Mouse (Mus musculus) spleen, adult 12 weeks (tissue): ENCODE measurements around the gene Cldn9.
A peak's percentile ranks its signal among the peaks of the same experiment; 100 is the strongest.

ENCODE experiments used
- DNase-seq: peaks from one replicate; pipeline ENCODE4 v3.0.0; 2022; ENCODE audit warnings: low spot score

Cldn9 gene

DNA sequence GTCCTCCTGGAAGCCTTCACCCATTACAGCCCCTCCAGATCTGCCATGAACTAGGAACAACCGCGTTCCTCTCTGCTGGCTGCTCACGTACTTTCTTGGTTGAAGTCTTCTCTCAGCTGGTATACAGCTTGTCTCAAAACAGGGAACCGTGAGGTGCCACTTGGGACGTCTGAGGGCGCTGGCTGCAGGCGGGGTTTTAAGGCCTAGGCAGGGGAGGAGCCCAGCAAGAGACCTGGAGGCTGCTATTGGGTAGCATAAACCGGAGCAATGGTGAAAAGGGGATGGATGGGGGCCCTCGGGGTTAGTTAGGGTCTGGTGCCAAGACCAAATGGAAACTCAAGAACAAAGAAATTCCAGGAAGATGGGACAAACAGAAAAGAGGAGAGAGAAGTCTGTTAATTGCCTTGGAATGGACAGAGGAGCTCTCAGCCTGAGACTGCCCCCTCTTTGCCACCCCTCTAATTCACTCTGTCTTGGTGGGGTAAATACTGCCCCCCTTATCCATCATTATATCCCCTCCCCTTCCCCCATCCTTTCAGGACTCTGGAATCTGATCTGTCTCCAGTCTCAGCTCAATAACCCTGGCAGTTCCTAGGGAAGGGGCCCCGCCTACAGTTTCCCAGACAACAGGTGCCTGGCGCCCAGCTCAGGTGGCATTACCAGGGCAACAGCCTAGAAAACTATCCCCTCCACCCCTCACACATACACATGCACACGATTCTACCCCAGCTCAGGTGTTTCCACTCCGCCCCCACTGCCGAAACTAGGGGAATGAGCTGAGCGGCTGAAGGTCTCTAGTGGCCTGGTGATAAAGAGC lies at the start of gene Cldn9:
Gene Cldn9, minus strand, starts transcription at position 171 of the 817 bp plus-strand sequence.
- DNase-seq = no peak

DNA sequence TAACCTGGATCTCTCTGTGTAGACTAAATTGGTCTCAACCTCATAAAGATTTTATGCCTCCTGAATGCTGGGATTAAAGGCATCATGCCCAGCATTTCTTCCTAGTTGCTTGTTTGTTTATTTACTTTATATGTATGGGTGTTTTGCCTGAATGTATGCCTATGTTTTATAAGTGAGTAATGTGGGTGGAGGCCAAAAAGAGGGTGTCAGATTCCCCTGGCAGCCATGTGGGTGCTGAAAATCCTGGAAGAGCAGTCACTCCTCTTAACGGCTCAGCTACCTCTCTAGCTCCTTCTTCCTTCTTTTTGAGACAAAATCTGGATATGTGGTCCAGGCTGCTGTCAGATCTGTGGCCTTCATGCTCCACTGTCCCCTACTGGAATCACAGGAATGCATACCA lies 46.6 kb upstream of the Cldn9 start:
- no peak for DNase-seq

DNA sequence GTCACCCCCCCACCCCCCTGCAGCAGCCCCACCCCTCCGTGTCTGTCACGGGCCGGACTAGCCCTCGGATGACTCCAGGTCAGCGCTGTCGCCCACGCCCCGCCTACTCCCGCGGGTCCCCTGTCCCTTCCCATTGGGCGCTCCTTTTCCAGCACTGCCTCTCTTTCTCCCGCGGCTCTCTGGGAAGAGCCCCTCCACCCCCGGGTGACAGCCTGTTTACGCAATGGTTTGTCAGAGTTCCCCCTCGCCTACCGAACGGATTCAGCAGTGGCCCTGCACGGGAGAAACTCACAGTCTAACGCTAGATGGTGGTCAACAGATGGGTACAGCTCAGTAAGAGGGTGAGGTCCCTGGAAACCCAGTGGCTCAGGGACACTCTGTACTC lies 42.9 kb upstream of the Cldn9 start:
- DNase-seq = peak; percentile 46

DNA sequence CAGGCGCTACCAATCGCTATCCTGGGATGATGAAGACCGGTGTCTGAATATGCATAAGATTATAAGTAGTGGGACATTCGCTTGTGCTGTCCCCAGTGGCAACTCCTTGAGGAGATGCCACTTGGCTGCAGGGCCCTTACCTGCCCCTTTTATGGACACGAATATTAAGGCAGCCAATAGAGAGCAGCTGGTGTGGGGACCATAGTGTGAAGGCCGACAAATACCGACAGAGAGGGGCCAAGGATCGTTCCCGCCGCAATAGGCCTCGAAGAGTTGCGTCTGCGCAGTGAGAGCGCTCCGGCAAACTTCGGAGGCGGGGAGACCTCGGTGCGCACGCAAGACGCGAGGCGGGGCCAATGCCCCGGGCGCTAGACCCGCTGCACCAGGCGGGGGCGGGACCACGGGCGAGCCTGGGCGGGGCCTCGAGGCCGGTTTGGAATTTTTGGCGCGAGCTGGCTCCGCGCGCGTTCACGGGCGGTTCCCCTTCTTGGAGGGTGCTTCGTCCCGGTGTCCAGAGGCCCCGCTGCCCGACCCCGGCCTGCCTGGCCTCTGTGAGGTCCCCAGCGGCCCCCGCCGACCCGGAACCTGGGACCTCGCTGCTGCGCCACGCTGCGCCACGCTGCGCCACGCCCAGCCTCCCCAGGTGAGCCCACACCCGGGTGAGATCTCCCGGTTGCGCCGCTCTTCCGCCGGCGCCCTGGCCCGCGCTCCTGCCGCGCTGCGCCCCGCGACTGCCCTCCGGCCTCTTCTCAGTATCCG lies 42.4 kb upstream of the Cldn9 start, which contains the start of gene Pkmyt1:
Gene Pkmyt1, plus strand, starts transcription at position 338 of the 759 bp plus-strand sequence.
- peak; percentile 96 for DNase-seq

DNA sequence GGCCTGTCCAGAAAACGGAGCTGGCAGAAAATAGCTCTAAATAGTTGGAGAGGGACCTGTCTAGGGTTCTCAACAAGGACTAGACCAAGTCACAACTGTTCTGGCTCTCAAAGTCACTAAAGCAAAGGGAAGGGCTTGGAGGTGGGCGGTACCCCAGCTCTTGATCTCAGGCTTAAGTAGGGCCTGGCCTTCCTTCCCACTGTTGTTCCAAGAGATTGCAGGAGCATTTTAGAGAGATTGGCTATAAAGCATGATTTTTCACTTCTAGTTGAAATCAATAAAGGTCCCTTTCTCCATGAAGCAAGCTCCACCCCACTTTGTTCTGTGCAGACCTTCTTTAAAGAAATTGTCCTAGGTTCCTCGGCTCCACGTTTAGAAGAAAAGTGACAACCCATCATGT lies 41.7 kb upstream of the Cldn9 start:
- no peak for DNase-seq

DNA sequence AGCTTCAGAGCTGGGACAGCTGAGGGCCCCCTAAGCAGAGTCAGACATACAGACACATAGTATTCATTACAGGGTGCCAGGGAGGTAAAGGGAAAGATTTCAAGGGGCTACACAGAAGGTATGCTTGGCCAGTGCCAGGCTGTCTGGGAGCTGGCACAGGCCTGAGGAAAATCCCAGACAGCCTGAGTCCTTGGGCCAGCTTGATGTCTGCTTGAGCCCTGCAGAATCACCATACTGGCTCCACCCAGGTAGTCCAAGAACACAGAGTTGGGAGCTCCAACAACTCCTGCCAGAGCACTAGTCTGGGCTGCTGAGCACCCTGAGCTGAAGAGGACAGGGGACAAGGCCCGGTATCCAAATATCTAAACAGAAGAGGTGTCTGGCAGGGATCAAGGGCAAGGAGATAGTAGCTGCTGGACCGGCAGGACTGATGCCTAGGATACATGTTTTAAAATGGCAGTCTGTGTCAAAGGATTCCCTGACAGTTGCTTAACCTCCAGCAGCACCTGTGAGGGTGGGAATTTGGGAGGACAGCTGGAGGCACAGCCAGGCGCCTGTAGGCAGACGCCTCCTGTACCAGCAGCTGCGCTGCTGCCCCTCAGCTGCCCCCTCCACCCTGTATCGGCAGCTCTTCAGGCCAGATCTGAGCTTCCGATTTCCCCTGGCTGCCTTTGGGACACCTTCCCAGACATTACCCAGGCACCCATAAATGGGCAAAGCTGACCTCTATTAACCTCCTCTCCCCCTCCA lies 38.7 kb upstream of the Cldn9 start, which contains the start of gene 1520401A03Rik:
Gene 1520401A03Rik, minus strand, starts transcription at position 408 of the 750 bp plus-strand sequence.
- no peak for DNase-seq

DNA sequence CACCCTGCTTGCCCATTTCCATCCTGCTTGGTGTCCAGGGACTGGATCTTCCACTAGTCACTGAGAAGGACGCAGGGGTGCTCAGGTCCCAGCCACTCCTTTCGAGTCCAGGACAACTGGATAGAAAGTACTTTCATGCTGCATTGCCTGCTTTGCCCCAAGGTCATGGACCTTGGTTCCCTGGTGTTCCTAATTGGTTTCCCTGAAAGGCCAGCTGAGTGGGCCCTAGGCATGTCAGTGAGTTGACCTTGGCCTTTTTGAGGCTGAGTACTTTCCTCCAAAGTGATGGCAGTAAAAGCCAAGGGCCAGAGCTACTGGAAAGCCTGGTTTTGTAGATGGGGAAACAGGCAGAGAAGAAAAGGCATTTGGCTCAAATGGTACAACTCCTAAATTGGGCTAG lies 38.1 kb upstream of the Cldn9 start:
- no peak for DNase-seq

DNA sequence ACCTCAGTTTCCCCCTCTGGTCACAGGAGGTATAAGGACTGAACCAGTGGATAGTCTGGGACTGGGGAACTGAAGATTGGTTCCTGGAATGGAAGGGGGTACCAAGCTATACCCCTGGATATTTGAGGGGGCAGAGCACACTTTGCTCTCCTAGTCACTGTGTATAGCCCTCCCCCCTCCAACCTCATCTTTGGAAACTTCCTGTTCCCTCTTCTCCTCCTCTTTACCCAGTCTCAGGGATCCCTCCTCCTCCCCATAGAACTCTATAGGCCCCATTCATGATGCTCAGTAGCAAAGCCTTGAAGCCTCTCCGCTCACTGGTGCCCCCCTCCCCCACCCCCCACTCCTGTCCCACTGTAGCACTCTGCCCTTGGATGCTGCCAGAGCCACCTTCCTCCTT lies 35.6 kb upstream of the Cldn9 start:
- DNase-seq = no peak

DNA sequence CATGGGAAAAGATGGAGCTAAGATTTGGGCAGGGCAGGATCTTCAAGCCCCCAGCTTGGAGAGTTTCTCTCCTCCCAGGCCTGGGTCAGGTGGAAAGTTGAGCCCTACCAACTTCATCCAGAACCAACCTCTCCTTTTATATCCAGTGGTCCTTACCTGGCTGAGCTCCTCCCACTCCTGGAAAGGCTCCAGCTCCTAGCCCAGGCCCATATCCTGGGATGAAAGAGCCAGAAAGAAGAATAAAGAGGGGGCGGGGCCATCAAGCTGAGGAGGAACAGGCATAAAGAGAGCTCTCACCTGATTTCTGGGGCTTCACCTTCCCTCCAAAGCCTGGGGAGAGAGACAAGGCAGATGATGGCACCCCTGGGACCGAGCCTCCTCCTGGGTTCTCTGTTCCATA lies 33.2 kb upstream of the Cldn9 start:
- DNase-seq = no peak

DNA sequence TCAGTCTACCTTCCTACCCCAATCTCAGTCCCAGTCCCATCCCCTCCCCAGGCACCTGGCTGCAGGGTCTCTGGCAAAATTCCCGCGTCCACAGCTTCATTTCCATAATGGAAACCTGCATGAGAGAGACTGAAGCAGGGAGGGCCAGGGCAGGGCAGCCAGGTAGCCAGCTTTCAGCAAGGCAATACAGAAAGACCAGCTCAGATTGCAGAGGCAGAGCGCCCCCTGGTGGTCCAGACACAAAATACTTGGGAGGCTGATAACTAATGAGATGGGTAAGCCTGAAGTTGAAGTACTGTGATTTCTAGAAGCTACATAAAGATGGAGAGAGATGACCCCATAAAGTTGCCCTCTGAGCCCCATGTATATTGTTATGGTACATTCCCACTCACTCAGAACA lies 22.4 kb upstream of the Cldn9 start:
- peak; percentile 58 for DNase-seq

DNA sequence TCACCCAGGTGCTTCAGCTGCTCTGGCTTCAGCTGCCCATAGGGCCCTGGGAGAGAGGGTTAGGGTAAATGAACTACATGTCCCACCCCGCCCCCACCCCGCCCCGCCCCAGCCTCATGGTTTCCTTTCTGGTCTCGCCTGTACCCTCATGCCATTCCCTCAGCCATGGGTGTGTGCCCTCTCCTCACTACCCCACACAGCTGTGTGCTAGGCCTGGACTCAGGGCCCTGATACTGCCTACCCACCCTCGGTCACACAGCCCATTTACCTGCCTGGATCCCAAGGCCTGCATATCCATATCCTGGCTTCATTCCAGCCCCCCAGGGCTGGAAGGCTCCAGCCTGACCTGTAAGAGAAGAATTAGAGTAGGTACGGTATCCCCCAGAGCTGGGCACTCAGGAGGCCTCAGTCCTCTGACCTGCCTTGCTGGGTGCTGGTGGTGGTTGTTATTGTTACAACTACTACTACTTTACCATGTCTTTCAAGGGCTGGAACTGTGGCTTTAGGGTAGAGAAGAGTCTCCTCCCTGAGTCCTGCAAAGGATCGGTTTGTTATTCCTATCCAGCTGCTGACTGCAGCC lies 21.8 kb upstream of the Cldn9 start:
- DNase-seq = no peak

DNA sequence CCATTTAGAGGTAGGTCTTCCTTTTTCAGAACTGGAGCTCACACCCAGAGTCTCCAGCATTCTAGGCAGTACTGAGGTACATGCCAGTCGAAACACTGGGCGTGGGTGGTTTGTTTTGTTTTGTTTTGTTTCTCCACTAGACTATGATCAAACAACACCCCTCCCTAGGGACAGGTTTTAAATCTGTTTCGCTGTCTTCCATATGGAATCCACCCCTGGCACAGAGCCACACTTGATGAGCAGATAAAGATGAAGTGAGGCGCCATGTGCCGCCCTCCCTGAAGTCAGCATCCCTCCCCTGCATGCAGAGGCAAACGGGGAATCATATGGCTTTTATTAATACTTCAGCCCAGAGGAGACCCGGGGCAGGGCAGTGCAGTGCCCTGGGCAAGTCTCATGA lies 20.9 kb upstream of the Cldn9 start:
- DNase-seq = no peak

DNA sequence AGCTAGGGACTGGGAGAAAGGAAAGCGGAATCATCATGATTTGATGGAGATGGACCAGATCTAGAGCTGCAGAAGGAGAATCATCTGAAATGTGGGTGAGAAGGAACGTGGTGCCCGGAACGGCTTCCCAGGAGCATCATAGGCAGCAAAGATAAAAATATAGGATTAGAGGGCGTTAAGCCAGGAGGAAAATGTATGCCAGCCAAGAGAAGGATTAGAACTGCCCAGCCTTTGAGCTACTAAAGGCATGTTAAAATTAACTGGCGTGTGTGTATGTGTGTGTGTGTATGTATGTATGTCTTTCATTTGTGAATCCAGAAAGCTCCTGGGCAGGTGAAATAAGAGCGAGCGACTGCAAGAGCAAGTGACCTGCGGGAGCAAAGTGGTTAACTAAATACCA lies 19.5 kb upstream of the Cldn9 start:
- DNase-seq = no peak

DNA sequence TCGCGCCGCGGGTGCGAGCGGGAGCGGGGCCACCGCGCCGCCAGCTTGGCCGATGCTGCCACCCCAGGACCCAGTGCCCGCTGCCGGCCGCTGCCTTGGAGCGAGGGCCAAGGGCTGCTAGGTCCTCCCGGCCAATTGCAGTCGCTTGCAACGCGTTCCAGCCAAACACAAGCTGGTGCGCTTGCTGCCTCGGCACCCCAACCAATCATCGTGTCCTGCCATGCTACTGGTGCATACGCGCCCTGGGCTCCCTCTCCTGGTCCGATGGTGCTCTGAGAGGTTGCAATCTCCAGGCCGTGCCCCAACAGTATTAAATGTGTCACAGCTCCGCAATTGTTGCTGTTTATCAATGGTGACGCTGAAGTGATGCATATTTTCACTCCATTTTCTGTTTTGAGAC lies 16.3 kb upstream of the Cldn9 start:
- peak; percentile 34 for DNase-seq

DNA sequence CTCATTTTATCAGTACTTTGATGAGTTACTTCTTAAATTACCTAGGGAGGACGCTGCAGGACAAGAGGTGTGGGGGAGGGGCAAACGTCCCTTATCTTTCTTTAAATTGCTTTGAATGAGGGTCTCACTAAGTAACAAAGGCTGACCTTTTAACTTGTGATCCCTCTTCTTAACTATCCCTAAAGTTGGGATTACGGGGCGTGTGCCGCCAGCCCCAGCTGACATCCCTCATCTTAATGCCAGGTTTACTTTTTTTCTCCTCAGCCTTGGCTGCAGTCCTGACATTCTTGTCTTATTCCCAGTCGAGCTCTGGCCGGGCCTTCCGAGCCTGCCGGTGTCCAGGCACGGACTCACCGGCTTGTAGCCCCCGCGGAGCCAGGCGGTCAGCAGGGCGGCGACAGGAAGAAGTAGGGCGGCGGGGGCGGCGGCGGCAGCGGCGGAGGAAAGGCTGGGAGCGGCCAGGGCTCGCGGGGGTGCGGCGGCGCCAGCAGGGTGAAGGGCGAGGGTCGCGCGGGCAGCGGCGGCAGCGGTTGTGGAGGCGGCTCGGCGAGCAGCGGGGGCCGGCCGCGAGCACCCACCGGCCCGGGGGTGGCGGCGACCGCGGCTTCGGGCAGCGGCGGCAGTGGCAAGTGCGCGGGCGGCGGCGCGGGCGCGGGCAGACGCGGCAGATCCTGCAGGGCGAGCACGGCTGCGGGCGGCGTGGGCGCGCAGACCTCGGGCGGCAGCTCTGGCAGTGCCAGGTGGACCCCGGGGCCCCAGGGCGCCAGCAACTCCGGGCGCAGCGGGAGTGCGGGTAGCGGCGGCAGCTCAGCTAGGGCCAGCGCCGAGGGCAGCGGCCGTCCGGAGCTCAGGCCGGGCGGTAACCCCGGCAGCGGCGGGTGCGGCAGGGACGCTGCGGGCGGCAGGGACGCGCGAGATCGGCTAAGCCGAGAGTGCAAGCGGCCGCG lies 15.6 kb upstream of the Cldn9 start:
- no peak for DNase-seq

DNA sequence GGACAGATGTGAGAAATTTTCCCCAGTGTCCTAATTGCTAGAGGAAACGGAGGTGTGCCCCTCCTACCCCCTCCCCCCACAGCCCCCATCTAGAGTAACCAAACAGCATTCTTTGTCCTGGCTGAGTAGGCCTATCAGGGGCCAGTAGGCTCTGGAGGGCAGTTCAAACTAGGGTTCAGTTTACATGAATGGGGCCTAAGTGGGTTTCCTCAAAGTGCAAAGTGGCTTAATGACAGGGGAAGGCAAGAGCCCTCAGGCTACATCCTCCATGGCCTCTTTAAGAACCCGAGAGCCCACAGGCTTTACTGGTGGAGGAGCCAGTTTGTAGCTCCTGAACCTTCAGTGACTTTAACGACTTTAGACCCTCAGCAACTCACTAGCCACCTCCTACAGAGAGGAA lies 12.0 kb upstream of the Cldn9 start:
- no peak for DNase-seq

DNA sequence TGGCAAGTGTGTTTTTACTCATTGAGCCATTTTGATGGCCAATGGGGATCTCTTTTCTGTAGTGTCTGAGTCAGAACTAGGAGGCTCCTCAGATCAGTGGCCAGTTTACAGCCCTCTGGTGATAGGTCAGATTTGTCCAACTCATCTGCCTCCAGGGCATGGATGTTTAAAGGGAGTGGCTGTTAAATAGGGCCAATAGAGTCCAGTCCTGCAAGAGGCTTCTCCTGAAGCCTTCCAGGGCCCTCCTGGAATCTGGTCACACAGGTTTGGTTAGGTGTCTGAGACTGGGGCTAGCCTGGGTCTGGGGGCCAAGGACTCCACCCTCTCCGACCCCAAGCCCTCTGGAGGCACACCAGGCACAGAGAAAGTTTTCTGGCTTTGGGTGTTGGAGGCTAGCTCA lies 10.7 kb upstream of the Cldn9 start:
- no peak for DNase-seq

DNA sequence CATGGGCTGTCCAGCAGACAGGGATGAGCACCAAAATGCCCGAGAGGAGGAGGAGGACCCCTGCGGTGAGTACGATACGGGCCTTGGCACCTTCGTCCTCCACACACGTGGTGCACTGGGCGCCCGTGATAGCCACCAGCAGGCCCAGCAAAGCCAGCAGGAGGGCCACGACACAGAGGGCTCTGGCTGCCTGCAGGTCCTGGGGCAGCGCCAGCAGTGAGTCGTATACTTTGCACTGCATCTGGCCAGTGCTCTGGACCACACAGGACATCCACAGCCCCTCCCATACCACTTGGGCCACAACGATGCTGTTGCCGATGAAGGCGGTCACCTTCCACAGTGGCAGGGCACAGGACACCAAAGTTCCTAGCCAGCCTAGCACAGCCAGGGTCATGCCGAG lies 600 bp downstream of the Cldn9 start:
- no peak for DNase-seq

DNA sequence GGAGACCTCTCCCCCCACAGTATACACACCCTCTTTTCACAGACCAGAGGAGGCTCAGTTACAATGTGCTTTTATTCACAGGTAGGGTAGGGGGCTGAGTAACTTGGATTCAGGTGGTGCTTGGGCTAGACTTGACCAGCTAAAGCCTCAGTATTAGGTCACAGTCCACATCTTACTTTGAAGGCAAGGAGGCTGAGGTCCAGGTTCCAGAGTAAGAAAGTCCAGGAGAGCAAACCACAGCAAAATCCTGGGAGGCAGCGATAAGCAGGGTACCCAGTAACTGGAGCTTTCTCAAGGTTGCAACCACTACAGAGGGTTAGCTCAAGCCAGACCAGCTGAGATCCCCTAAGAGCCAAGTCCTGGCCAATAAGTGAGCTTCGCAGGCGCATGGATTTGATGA lies 1.3 kb downstream of the Cldn9 start:
- no peak for DNase-seq

DNA sequence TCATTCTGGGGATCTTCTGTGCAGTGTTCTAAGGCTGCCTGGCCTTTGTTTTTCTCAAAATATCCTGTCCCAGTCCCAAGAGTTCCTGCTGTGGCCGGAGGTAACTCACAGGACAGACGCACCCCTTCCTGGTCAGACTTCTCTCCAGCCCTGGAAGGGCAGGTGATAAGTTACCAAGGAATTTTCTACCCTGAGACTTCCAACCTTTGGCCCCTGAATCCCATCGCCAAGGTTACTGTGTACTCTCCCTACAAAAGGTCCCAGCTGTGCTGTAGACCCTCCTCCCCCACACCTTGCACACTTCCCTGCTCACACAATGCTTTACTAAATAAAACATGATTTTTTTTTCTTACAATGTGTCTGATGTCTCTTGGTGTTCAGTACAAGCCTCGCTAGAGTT lies 1.7 kb downstream of the Cldn9 start:
- DNase-seq = no peak

DNA sequence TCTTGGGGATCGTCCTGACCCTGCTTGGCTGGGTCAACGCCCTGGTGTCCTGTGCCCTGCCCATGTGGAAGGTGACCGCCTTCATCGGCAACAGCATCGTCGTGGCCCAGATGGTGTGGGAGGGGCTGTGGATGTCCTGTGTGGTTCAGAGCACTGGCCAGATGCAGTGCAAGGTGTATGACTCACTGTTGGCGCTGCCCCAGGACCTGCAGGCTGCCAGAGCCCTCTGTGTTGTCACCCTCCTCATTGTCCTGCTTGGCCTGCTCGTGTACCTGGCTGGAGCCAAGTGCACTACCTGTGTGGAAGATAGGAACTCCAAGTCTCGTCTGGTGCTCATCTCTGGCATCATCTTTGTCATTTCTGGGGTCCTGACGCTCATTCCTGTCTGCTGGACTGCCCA lies 2.7 kb downstream of the Cldn9 start:
- DNase-seq = no peak
